Mouse (Mus musculus): Measurements from ENCODE around the gene Anxa11.
"Not testable (repeated sequence)": the region's sequence is repeated elsewhere in the genome, so short reads cannot be mapped to it uniquely, and the experiment has no call there.

Anxa11 gene

GRCm38 (mm10) chr14:25841579-25841978 lies 377 bp upstream of the Anxa11 start:
- no peak for DNase-seq (ENCODE audit: low read depth)

GRCm38 (mm10) chr14:25842688-25843003 lies 690 bp downstream of the Anxa11 start:
- DNase-seq (ENCODE audit: low read depth), result no peak

- no peak for DNase-seq (ENCODE audit: low read depth)
Measured at GRCm38 (mm10) chr14:25844372-25844771, 2.4 kb downstream of the Anxa11 start.

GRCm38 (mm10) chr14:25845832-25846383 lies 4.0 kb downstream of the Anxa11 start:
- no peak for DNase-seq (ENCODE audit: low read depth)

GRCm38 (mm10) chr14:25846516-25846915 lies 4.6 kb downstream of the Anxa11 start:
- no peak for DNase-seq (ENCODE audit: low read depth)

GRCm38 (mm10) chr14:25847660-25848059 lies 5.7 kb downstream of the Anxa11 start:
- DNase-seq (ENCODE audit: low read depth), result no peak

GRCm38 (mm10) chr14:25848237-25848636 lies 6.3 kb downstream of the Anxa11 start:
- DNase-seq (ENCODE audit: low read depth), result no peak

- DNase-seq (ENCODE audit: low read depth), result not testable (repeated sequence)
Measured at GRCm38 (mm10) chr14:25848708-25849107, 6.8 kb downstream of the Anxa11 start.

- DNase-seq (ENCODE audit: low read depth), result no peak
Measured at GRCm38 (mm10) chr14:25850433-25850832, 8.5 kb downstream of the Anxa11 start.

- no peak for DNase-seq (ENCODE audit: low read depth)
Measured at GRCm38 (mm10) chr14:25851189-25851588, 9.2 kb downstream of the Anxa11 start.

GRCm38 (mm10) chr14:25852121-25852561 lies 10.2 kb downstream of the Anxa11 start:
- peak; percentile 49 for DNase-seq (ENCODE audit: low read depth)

- DNase-seq (ENCODE audit: low read depth), result peak; percentile 20
Measured at GRCm38 (mm10) chr14:25853295-25853694, 11.3 kb downstream of the Anxa11 start.

- DNase-seq (ENCODE audit: low read depth), result peak; percentile 22
Measured at GRCm38 (mm10) chr14:25853717-25854452, 11.9 kb downstream of the Anxa11 start.

- peak; percentile 8 for DNase-seq (ENCODE audit: low read depth)
Measured at GRCm38 (mm10) chr14:25855241-25855885, 13.4 kb downstream of the Anxa11 start.

- no peak for DNase-seq (ENCODE audit: low read depth)
Measured at GRCm38 (mm10) chr14:25857168-25857621, 15.2 kb downstream of the Anxa11 start.

- DNase-seq (ENCODE audit: low read depth), result no peak
Measured at GRCm38 (mm10) chr14:25857940-25858339, 16.0 kb downstream of the Anxa11 start.

- DNase-seq (ENCODE audit: low read depth), result peak; percentile 89
Measured at GRCm38 (mm10) chr14:25861771-25862530, 20.0 kb downstream of the Anxa11 start.

GRCm38 (mm10) chr14:25863721-25864120 lies 21.8 kb downstream of the Anxa11 start:
- no peak for DNase-seq (ENCODE audit: low read depth)

- DNase-seq (ENCODE audit: low read depth), result no peak
Measured at GRCm38 (mm10) chr14:25865251-25865650, 23.3 kb downstream of the Anxa11 start.

- DNase-seq (ENCODE audit: low read depth), result no peak
Measured at GRCm38 (mm10) chr14:25866384-25866783, 24.4 kb downstream of the Anxa11 start.

GRCm38 (mm10) chr14:25866832-25867231 lies 24.9 kb downstream of the Anxa11 start:
- DNase-seq (ENCODE audit: low read depth), result no peak

GRCm38 (mm10) chr14:25867834-25868233 lies 25.9 kb downstream of the Anxa11 start:
- DNase-seq (ENCODE audit: low read depth), result no peak

All from NIH3T3 (cell line).